Mouse (Mus musculus) neural tube, embryonic 12.5 days (tissue): ENCODE results near the gene Knop1. TPM values are rescaled to one million over a fixed set of nuclear protein-coding genes. Genes with fewer than 3 reads are reported as not detected.

ENCODE experiments used
- ATAC-seq: fragments of 200-750 bp; cut with Nextera tagmentation; 2 replicates; pipeline ENCODE4 v1.8.0; 2017; ENCODE audit warnings: low read depth, mild to moderate bottlenecking, moderate TSS enrichment, moderate library complexity; ENCODE audit not compliant: low FRiP score
- H3K27ac ChIP-seq: fragments of 300-500 bp; sonication (generic); 2 replicates; pipeline ENCODE4 v1.5.1; 2016
- H3K27me3 ChIP-seq: fragments of 300-500 bp; sonication (generic); replicated peaks from 2 replicates; pipeline ENCODE4 v1.6.1; 2016; ENCODE audit warnings: mild to moderate bottlenecking
- H3K36me3 ChIP-seq: fragments of 300-500 bp; sonication (generic); 2 replicates; pipeline ENCODE4 v1.6.1; 2016; ENCODE audit warnings: mild to moderate bottlenecking
- H3K4me1 ChIP-seq: fragments of 300-500 bp; sonication (generic); 2 replicates; pipeline ENCODE4 v1.6.1; 2016
- H3K4me2 ChIP-seq: fragments of 300-500 bp; sonication (generic); replicated peaks from 2 replicates; pipeline ENCODE4 v1.6.1; 2016; ENCODE audit warnings: mild to moderate bottlenecking
- H3K4me3 ChIP-seq: fragments of 300-500 bp; sonication (generic); 2 replicates; pipeline ENCODE4 v1.5.1; 2016
- H3K9ac ChIP-seq: fragments of 300-500 bp; sonication (generic); 2 replicates; pipeline ENCODE4 v1.6.1; 2016; ENCODE audit warnings: mild to moderate bottlenecking
- H3K9me3 ChIP-seq: fragments of 300-500 bp; sonication (generic); 2 replicates; pipeline ENCODE4 v1.6.1; 2016; ENCODE audit warnings: mild to moderate bottlenecking
- WGBS: fragments of 180-500 bp; shearing (Covaris S2); methylation state at CpG from one replicate; pipeline ENCODE4 v1.1.7; 2016; 5-methylcytosine and 5-hydroxymethylcytosine counted together
- polyA plus RNA-seq: library from polyadenylated mRNA; unstranded; fragments of >200 nt; fragmentation: Nextera tagmentation; extraction: Ambion mirVana; gene quantifications from 2 replicates; pipeline ENCODE4 v1.2.1, GENCODE M21; 2016

The Knop1 gene
- polyA plus RNA-seq, 1 experiment from 2014 or later, result 100 TPM

- ATAC-seq, result no peak
- Histone ChIP-seq H3K27me3 (no peaks in the 10 kb centered on the region), H3K27ac (no peak overlapping the region), H3K36me3 (peaks cover 94% of the 10 kb centered on the region), H3K4me3 (no peak overlapping the region), H3K4me1 (no peaks in the 10 kb centered on the region), H3K9me3 (no peaks in the 10 kb centered on the region), H3K4me2 (no peak overlapping the region), H3K9ac (no peak overlapping the region)
- WGBS, result 85% methylated on average over 4 of the region's 4 CpGs
These were observed 13.1 kb downstream of the Knop1 start for GRCm38 (mm10) chr7:118842938-118843337.

GRCm38 (mm10) chr7:118841796-118842195 lies 14.3 kb downstream of the Knop1 start:
- H3K27ac ChIP-seq, result no peak overlapping the region
- WGBS, result 63% methylated on average over 1 of the region's 1 CpGs
- H3K9me3 ChIP-seq, result no peaks in the 10 kb centered on the region
- no peak overlapping the region for H3K4me3 ChIP-seq
- ATAC-seq, result no peak
- H3K27me3 ChIP-seq, result no peaks in the 10 kb centered on the region
- H3K4me2 ChIP-seq, result no peak overlapping the region
- H3K36me3 ChIP-seq, result peaks cover 94% of the 10 kb centered on the region
- no peaks in the 10 kb centered on the region for H3K4me1 ChIP-seq
- no peak overlapping the region for H3K9ac ChIP-seq

GRCm38 (mm10) chr7:118841030-118841745 lies 14.9 kb downstream of the Knop1 start:
- no peaks in the 10 kb centered on the region for H3K27me3 ChIP-seq
- H3K9me3 ChIP-seq, result no peaks in the 10 kb centered on the region
- peaks cover 95% of the 10 kb centered on the region for H3K36me3 ChIP-seq
- H3K9ac ChIP-seq, result no peak overlapping the region
- 85% methylated on average over 8 of the region's 8 CpGs for WGBS
- H3K4me3 ChIP-seq, result no peak overlapping the region
- no peak overlapping the region for H3K4me2 ChIP-seq
- ATAC-seq, result no peak
- no peak overlapping the region for H3K27ac ChIP-seq
- no peaks in the 10 kb centered on the region for H3K4me1 ChIP-seq

- 88% methylated on average over 5 of the region's 5 CpGs for WGBS
- ATAC-seq, result no peak
- H3K4me2 ChIP-seq, result no peak overlapping the region
- H3K27me3 ChIP-seq, result no peaks in the 10 kb centered on the region
- H3K4me3 ChIP-seq, result no peak overlapping the region
- H3K36me3 ChIP-seq, result peaks cover 93% of the 10 kb centered on the region
- no peaks in the 10 kb centered on the region for H3K9me3 ChIP-seq
- no peak overlapping the region for H3K27ac ChIP-seq
- H3K4me1 ChIP-seq, result no peaks in the 10 kb centered on the region
- H3K9ac ChIP-seq, result no peak overlapping the region
These were observed 18.2 kb downstream of the Knop1 start for GRCm38 (mm10) chr7:118837901-118838300.

GRCm38 (mm10) chr7:118827975-118828416 lies 28.1 kb downstream of the Knop1 start:
- H3K9ac ChIP-seq, result no peak overlapping the region
- peaks cover 15% of the 10 kb centered on the region for H3K4me1 ChIP-seq
- no peaks in the 10 kb centered on the region for H3K27me3 ChIP-seq
- H3K4me2 ChIP-seq, result no peak overlapping the region
- H3K4me3 ChIP-seq, result no peak overlapping the region
- 45% methylated on average over 5 of the region's 5 CpGs for WGBS
- H3K9me3 ChIP-seq, result no peaks in the 10 kb centered on the region
- no peak for ATAC-seq
- H3K36me3 ChIP-seq, result peaks cover 13% of the 10 kb centered on the region
- H3K27ac ChIP-seq, result no peak overlapping the region

- WGBS, result 57% methylated on average over 7 of the region's 7 CpGs
- Histone ChIP-seq H3K27ac (no peak overlapping the region), H3K9me3 (no peaks in the 10 kb centered on the region), H3K4me3 (no peak overlapping the region), H3K4me1 (peaks cover 15% of the 10 kb centered on the region), H3K36me3 (peaks cover 8% of the 10 kb centered on the region), H3K27me3 (no peaks in the 10 kb centered on the region), H3K4me2 (no peak overlapping the region; the same call in 1 of the 2 replicates), H3K9ac (no peak overlapping the region)
- ATAC-seq, result no peak
These were observed 31.6 kb downstream of the Knop1 start for GRCm38 (mm10) chr7:118824451-118824850.

- 89% methylated on average over 12 of the region's 12 CpGs for WGBS
- Histone ChIP-seq H3K9me3 (no peaks in the 10 kb centered on the region), H3K4me1 (peaks cover 7% of the 10 kb centered on the region; the same call in 1 of the 2 replicates), H3K27me3 (no peaks in the 10 kb centered on the region), H3K9ac (no peak overlapping the region), H3K4me3 (no peak overlapping the region), H3K27ac (no peak overlapping the region), H3K4me2 (no peak overlapping the region), H3K36me3 (peaks cover 24% of the 10 kb centered on the region)
- no peak for ATAC-seq
These were observed 34.0 kb downstream of the Knop1 start for GRCm38 (mm10) chr7:118821887-118822556.

- peaks cover 26% of the 10 kb centered on the region for H3K36me3 ChIP-seq
- no peak overlapping the region for H3K27ac ChIP-seq
- peaks cover 7% of the 10 kb centered on the region; the same call in 1 of the 2 replicates for H3K4me1 ChIP-seq
- no peaks in the 10 kb centered on the region for H3K9me3 ChIP-seq
- 63% methylated on average over 7 of the region's 7 CpGs for whole genome bisulfite sequencing
- H3K4me3 ChIP-seq, result no peak overlapping the region
- no peak overlapping the region for H3K9ac ChIP-seq
- H3K4me2 ChIP-seq, result no peak overlapping the region
- ATAC-seq, result no peak
- H3K27me3 ChIP-seq, result no peaks in the 10 kb centered on the region
These were observed 34.7 kb downstream of the Knop1 start for GRCm38 (mm10) chr7:118821356-118821755.

- H3K27ac ChIP-seq, result no peak overlapping the region
- H3K9me3 ChIP-seq, result no peaks in the 10 kb centered on the region
- H3K4me3 ChIP-seq, result no peak overlapping the region
- no peak overlapping the region for H3K9ac ChIP-seq
- no peaks in the 10 kb centered on the region for H3K27me3 ChIP-seq
- H3K4me2 ChIP-seq, result no peak overlapping the region
- peaks cover 7% of the 10 kb centered on the region; the same call in 1 of the 2 replicates for H3K4me1 ChIP-seq
- peaks cover 30% of the 10 kb centered on the region for H3K36me3 ChIP-seq
- ATAC-seq, result no peak
- 69% methylated on average over 1 of the region's 1 CpGs for WGBS
These were observed 36.4 kb downstream of the Knop1 start for GRCm38 (mm10) chr7:118819666-118820065.

- peaks cover 41% of the 10 kb centered on the region for H3K36me3 ChIP-seq
These were observed 38.3 kb downstream of the Knop1 start for GRCm38 (mm10) chr7:118817741-118818140.

GRCm38 (mm10) chr7:118816275-118816674 lies 39.8 kb downstream of the Knop1 start:
- H3K27ac ChIP-seq, result no peak overlapping the region
- H3K4me1 ChIP-seq, result no peaks in the 10 kb centered on the region
- no peaks in the 10 kb centered on the region for H3K27me3 ChIP-seq
- H3K9ac ChIP-seq, result no peak overlapping the region
- no peaks in the 10 kb centered on the region for H3K9me3 ChIP-seq
- no peak overlapping the region for H3K4me3 ChIP-seq
- no peak for ATAC-seq
- no peak overlapping the region for H3K4me2 ChIP-seq
- H3K36me3 ChIP-seq, result peaks cover 41% of the 10 kb centered on the region
- WGBS, result 93% methylated on average over 3 of the region's 3 CpGs

More at GRCm38 (mm10) chr7:118817741-118818140, 38.3 kb downstream of the Knop1 start:
- 92% methylated on average over 7 of the region's 7 CpGs for WGBS
- no peak overlapping the region for H3K27ac ChIP-seq
- no peak overlapping the region for H3K4me3 ChIP-seq
- no peaks in the 10 kb centered on the region for H3K9me3 ChIP-seq
- no peak overlapping the region for H3K9ac ChIP-seq
- H3K4me1 ChIP-seq, result no peaks in the 10 kb centered on the region
- no peaks in the 10 kb centered on the region for H3K27me3 ChIP-seq
- ATAC-seq, result no peak
- no peak overlapping the region for H3K4me2 ChIP-seq

GRCm38 (mm10) chr7:118813592-118813991 lies 42.5 kb downstream of the Knop1 start:
- peaks cover 55% of the 10 kb centered on the region for H3K36me3 ChIP-seq
- no peak overlapping the region for H3K4me2 ChIP-seq
- H3K4me3 ChIP-seq, result no peak overlapping the region
- WGBS, result 96% methylated on average over 4 of the region's 4 CpGs
- no peak overlapping the region for H3K27ac ChIP-seq
- no peaks in the 10 kb centered on the region for H3K4me1 ChIP-seq
- no peaks in the 10 kb centered on the region for H3K9me3 ChIP-seq
- ATAC-seq, result no peak
- no peaks in the 10 kb centered on the region for H3K27me3 ChIP-seq
- no peak overlapping the region for H3K9ac ChIP-seq
